Mouse (Mus musculus) ES-Bruce4 (cell line): ENCODE measurements around the gene Ankmy1.

Experiments used
- CTCF ChIP-seq: IDR thresholded peaks from one replicate; pipeline ENCODE4 v1.8.1; 2011; ENCODE audit warnings: low read depth, low read length
- EP300 ChIP-seq: IDR thresholded peaks from 2 replicates; pipeline ENCODE4 v1.6.1; 2011; ENCODE audit warnings: low read depth, low read length; ENCODE audit not compliant: insufficient read depth
- POLR2A ChIP-seq: IDR thresholded peaks from one replicate; pipeline ENCODE4 v1.8.1; 2011; ENCODE audit warnings: low read length; ENCODE audit not compliant: insufficient read depth

DNA sequence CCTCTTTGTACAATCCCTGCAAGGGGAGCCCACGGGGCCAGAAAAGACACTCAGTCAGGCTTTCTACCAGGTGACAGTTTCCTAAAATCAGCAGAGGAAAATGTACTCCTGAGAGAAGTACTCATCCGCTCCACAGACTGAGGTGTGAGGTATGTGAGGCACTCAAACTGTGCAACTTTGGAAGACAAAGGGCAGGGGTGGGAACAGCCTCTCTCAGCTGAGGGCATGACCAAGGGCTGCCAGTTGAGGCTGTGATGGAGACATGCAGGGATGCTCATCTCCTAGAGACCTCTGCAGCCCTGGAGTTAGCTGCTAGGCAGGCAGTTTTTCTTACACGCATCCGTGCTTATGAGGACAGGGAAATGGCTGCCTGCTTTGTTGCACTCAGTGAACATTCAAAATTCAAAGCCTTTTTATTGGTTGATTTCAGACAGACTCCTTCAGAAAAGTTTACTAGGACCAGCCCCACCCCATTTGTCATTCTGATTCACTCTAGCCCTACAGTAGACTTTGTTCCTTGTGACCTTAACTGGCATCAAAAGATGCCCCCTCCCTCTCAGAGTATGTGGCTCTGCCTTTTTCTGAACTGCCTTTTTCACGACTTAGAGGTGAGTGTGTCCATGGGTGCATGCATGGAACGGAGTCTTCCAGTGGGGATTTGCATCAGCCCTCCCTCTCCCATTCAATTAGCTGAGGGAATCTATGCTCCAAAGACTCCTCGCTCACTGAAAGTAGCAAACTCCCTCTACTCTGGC lies 13.6 kb downstream of the Ankmy1 start:
- TF ChIP-seq CTCF, result no peak
- no peak for TF ChIP-seq POLR2A
- TF ChIP-seq EP300, result no peak
